Mouse (Mus musculus): Measurements from ENCODE around the gene Tfr2.
A peak's percentile ranks its signal among the peaks of the same experiment; 100 is the strongest.

Gene Tfr2

DNA sequence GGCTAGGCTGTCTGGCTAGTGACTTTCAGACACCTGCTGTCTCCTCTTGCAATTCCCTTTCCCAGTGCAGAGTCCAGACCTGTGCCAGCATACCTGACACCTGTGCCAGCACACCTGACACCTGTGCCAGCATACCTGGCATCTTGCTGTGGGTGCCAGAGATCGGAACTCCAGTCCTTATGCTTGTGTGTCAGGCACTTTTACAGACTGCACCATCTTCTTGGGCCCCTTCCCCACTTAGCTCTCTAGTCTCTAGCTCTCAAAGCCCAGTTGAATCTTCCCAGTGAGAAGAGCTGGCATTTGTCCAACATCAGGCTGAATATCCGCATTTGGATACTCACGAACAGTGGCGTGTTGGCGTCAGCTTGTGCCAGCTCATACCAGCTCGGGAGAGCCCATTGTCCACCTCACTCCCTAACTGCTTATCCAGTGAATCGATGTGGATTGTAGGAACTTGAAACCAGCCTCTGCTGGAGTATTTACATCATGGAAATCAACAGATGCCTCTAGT, 30.3 kb upstream of the Tfr2 start:
- peak; percentile 73 for DNase-seq

- no peak for DNase-seq
Observed at GRCm38 (mm10) chr5:137540991-137541390, 28.6 kb upstream of the Tfr2 start.

- DNase-seq = peak; percentile 75
Observed at GRCm38 (mm10) chr5:137541768-137542540, 27.7 kb upstream of the Tfr2 start.

- no peak for DNase-seq
Observed at GRCm38 (mm10) chr5:137544926-137545325, 24.7 kb upstream of the Tfr2 start.

DNA sequence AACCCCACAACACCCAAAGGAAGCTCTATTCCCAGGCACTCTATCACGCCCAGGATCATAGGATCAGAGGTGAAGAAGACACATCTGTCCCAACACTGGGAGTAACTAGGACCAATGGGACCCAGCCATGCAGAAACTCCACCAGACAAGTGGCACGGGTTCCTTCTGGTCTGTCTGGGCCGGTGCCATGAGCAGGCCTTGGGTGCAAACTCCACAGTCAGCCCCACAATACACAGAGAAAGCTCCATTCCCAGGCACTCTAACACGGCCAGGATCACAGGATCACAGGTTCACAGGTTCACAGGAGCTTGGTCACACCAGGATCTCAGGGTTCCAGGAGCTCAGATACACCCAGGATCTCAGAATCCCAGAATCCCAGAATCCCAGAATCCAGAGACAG, 24.0 kb upstream of the Tfr2 start:
- no peak for DNase-seq

DNA sequence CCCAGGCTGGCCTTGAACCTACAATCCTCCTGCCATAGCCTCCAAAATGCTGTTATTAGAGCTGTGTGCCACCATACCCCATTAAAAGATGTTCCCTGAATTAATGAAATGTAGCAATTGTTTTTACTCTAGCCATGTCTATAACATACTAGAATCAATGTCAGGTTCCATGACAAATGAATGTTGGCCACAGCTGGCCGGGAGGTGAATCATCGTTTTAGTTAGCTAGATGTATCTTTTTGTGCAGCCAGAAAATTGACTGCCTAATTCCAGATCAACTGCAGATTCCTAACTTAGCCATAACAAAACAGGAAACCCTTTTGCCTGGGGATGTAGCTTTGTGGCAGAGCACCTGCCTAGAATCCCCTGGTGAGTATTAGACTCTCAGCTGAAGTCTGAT, 19.8 kb upstream of the Tfr2 start:
- no peak for DNase-seq

DNA sequence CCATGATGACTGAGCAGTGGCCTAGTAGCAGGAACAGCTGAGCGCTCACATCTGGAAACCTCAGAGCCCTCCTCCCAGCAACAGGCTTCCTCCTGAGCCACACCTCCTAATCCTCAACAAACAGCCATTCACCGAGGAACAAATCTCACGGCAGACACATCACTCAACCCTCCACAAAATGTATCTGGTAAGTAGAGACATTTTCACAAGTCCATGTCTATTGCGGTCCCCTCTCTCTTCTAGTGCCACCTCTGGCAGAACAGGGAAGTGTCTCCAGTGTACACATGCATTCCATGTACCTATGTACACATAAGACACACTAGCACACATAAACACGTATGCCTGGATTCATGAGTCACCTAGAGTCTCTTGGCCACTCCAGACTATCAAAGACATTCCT, 18.5 kb upstream of the Tfr2 start:
- no peak for DNase-seq

- DNase-seq = no peak
Observed at GRCm38 (mm10) chr5:137553000-137553399, 16.6 kb upstream of the Tfr2 start.

GRCm38 (mm10) chr5:137553411-137553837, 16.2 kb upstream of the Tfr2 start, which contains the start of gene Actl6b:
Actl6b (plus strand) TSS chr5:137553517.
- peak; percentile 94 for DNase-seq

DNA sequence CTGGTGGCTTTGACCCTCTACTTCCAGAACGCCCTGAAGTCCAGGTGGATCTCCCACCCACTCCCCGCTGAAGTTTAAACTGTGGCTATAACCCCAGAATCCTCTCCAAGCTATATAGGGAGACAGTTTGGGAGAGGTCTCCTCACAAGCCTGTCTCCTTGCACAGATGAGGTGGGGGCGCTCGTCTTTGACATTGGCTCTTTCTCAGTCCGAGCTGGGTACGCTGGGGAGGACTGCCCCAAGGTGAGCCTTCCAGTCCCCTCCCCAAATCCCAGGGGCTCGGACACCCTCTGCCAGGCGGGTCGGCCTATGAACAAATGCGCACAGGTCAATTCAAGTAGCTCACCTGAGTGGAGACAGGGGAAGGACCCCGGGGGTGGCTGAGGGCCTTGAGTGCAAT, 15.7 kb upstream of the Tfr2 start:
- no peak for DNase-seq

DNA sequence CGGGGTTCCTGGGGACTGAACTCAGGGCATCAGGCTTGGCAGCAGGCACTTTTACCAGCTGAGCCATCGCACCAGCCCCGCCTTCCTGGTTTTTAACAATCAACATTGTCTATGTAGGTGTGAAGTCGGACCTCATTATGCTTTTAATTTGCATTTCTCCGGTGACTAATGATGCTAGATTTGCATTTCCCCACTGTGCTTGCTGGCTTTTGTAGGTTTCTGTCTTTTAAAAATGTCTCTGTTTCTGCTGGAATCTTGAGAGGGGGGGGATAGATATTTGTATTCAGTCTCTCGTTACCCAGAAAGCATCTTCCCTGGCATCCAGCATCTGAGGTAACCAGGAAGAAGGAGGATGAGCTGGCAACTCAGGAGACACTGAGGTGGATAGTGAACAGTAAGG, 8.1 kb upstream of the Tfr2 start:
- no peak for DNase-seq

- no peak for DNase-seq
Observed at GRCm38 (mm10) chr5:137562965-137563364, 6.7 kb upstream of the Tfr2 start.

GRCm38 (mm10) chr5:137565744-137566143, 3.9 kb upstream of the Tfr2 start:
- no peak for DNase-seq

- DNase-seq = no peak
Observed at GRCm38 (mm10) chr5:137566416-137566815, 3.2 kb upstream of the Tfr2 start.

- no peak for DNase-seq
Observed at GRCm38 (mm10) chr5:137568223-137568798, 1.3 kb upstream of the Tfr2 start.

- no peak for DNase-seq
Observed at GRCm38 (mm10) chr5:137569031-137569430, 609 bp upstream of the Tfr2 start.

GRCm38 (mm10) chr5:137570181-137570580, 541 bp downstream of the Tfr2 start:
- no peak for DNase-seq

DNA sequence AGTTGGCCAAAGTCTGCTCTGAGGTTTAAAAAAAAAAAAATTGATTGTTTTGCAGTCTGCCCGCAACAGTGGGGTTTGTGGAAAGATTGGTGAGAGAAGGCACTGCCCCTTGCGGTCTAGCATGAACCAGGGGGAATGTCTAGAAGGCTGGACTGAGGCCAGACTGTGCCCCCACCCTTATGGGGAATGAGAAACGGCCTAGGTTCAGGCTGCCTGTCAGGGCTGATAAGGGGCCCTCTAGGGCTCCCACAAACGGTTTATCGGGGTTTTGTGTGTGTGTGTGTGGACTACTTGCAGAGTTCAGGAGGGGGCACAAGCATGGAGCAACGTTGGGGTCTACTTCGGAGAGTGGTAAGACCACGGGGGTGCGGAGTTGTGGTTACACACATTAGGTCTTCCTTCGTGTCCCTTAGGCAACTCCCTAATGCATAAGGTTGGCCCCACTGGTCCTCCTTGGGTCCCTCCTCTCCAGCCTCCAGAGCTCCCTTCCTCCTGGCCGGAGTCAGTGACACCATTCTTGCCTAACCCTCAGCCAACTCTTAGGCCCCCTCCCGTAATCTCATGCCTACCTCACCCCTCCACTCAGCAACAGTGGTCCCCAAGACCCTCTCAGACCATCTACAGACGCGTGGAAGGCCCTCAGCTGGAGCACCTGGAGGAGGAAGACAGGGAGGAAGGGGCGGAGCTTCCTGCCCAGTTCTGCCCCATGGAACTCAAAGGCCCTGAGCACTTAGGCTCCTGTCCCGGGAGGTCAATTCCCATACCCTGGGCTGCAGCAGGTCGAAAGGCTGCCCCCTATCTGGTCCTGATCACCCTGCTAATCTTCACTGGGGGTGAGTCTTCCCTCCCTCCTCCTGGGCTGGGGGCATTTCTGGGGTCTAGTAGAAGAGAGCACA, 1.3 kb downstream of the Tfr2 start:
- no peak for DNase-seq

DNA sequence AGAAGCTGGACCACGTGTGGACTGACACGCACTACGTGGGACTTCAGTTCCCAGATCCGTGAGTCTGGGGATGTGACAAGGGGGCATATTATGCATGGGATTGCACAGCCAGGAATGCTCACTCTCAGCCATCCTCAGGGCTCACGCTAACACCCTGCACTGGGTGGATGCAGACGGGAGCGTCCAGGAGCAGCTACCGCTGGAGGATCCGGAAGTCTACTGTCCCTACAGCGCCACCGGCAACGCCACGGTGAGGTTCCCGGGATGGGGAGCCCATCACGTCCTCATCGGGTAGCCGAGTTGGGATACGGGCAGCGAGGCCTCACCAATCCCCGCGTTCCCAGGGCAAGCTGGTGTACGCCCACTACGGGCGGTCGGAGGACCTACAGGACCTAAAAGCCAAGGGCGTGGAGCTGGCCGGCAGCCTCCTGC, 4.8 kb downstream of the Tfr2 start:
- DNase-seq = peak; percentile 75

GRCm38 (mm10) chr5:137580246-137580645, 10.6 kb downstream of the Tfr2 start:
- no peak for DNase-seq

- DNase-seq = no peak
Observed at GRCm38 (mm10) chr5:137582702-137583101, 13.1 kb downstream of the Tfr2 start.

DNA sequence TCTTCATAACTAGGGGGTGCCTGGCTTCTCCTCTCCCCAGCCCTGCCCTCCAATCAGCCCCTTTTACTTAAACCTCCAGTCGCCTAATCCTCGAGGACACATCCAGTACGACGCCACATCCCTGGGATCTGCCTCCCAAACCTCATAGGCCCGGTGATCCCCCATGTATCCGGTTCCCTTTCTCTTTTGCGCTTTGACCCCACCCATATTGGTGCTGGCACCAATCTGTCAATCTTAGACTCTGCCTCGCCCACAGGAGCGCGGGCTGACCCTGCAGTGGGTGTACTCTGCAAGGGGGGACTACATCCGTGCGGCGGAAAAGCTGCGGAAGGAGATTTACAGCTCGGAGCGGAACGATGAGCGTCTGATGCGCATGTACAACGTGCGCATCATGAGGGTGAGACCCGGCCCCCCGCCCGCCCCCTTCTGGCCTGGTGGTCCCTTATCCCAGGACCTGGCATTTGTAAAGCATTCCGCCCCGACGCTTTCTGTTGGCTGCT, 14.1 kb downstream of the Tfr2 start:
- no peak for DNase-seq

GRCm38 (mm10) chr5:137584976-137585375, 15.3 kb downstream of the Tfr2 start:
- DNase-seq = peak; percentile 75

Data from cerebellum, adult 8-10 months (tissue).